Mouse (Mus musculus) left cerebral cortex, adult 9 months (tissue): Measurements from ENCODE around the gene B3gnt2.
A peak's percentile ranks its signal among the peaks of the same experiment; 100 is the strongest.

ENCODE experiments used
- DNase-seq, 2 experiments: peaks; one replicate each; pipeline ENCODE4 v3.0.0; 2022; ENCODE audit warnings: low spot score in 2 of 2

B3gnt2 gene

GRCm38 (mm10) chr11:22871628-22872306 is 11.0 kb upstream of the B3gnt2 start:
- no peak for DNase-seq

GRCm38 (mm10) chr11:22868582-22868981 is 7.8 kb upstream of the B3gnt2 start:
- no peak for DNase-seq

GRCm38 (mm10) chr11:22867691-22868090 is 6.9 kb upstream of the B3gnt2 start:
- no peak for DNase-seq

- DNase-seq: no peak
Measured at GRCm38 (mm10) chr11:22865635-22866246, 5.0 kb upstream of the B3gnt2 start.

- no peak for DNase-seq
Measured at GRCm38 (mm10) chr11:22864305-22865060, 3.7 kb upstream of the B3gnt2 start.

- no peak for DNase-seq
Measured at GRCm38 (mm10) chr11:22863581-22863980, 2.8 kb upstream of the B3gnt2 start.

- DNase-seq: no peak
Measured at GRCm38 (mm10) chr11:22861315-22861714, 554 bp upstream of the B3gnt2 start.

- DNase-seq: peak in 1 of 2 experiments; percentile 67
Measured at GRCm38 (mm10) chr11:22859633-22860334, 977 bp downstream of the B3gnt2 start.

- DNase-seq: peak in 1 of 2 experiments; percentile 22
Measured at GRCm38 (mm10) chr11:22859301-22859632, 1.5 kb downstream of the B3gnt2 start.

GRCm38 (mm10) chr11:22858441-22859300 is 2.1 kb downstream of the B3gnt2 start:
- no peak for DNase-seq

GRCm38 (mm10) chr11:22857705-22858440 is 2.9 kb downstream of the B3gnt2 start:
- DNase-seq: no peak

GRCm38 (mm10) chr11:22857106-22857704 is 3.6 kb downstream of the B3gnt2 start:
- DNase-seq: no peak

- no peak for DNase-seq
Measured at GRCm38 (mm10) chr11:22856371-22856965, 4.3 kb downstream of the B3gnt2 start.

- no peak for DNase-seq
Measured at GRCm38 (mm10) chr11:22854571-22854970, 6.2 kb downstream of the B3gnt2 start.

- DNase-seq: no peak
Measured at GRCm38 (mm10) chr11:22853477-22854157, 7.1 kb downstream of the B3gnt2 start.

- DNase-seq: no peak
Measured at GRCm38 (mm10) chr11:22852510-22852909, 8.3 kb downstream of the B3gnt2 start.

GRCm38 (mm10) chr11:22851416-22851815 is 9.3 kb downstream of the B3gnt2 start:
- DNase-seq: no peak

- DNase-seq: no peak
Measured at GRCm38 (mm10) chr11:22850077-22850476, 10.7 kb downstream of the B3gnt2 start.

GRCm38 (mm10) chr11:22848649-22849195 is 12.0 kb downstream of the B3gnt2 start:
- no peak for DNase-seq
